Mouse (Mus musculus): ENCODE data around the gene Tpcn2.

Gene Tpcn2

GRCm38 (mm10) chr7:145242851-145243712, 40.7 kb downstream of the Tpcn2 start:
- peak; percentile 48 for DNase-seq (ENCODE audit: low spot score)

DNA sequence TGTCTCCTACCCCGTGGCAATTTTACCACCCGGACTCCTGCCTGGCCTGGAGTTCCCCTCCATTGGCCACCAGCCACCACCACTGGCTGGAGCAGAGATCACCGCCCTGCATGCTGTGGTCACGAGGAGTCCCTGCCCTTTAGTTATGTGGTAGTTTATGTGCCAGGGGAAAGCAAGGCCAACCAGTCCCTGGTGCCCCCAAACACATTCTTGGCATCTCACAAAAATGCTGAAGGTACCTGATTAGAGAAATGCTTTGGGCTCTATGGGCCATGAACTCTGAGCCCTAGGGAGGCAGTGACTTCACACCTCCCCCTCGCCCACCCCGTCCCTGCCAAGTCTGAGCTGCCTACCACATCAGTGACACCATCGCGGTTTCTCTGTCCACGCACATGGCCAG, 41.8 kb downstream of the Tpcn2 start:
- DNase-seq (ENCODE audit: low spot score): no peak

- DNase-seq (ENCODE audit: low spot score): no peak
These were observed 42.9 kb downstream of the Tpcn2 start for GRCm38 (mm10) chr7:145240929-145241328.

DNA sequence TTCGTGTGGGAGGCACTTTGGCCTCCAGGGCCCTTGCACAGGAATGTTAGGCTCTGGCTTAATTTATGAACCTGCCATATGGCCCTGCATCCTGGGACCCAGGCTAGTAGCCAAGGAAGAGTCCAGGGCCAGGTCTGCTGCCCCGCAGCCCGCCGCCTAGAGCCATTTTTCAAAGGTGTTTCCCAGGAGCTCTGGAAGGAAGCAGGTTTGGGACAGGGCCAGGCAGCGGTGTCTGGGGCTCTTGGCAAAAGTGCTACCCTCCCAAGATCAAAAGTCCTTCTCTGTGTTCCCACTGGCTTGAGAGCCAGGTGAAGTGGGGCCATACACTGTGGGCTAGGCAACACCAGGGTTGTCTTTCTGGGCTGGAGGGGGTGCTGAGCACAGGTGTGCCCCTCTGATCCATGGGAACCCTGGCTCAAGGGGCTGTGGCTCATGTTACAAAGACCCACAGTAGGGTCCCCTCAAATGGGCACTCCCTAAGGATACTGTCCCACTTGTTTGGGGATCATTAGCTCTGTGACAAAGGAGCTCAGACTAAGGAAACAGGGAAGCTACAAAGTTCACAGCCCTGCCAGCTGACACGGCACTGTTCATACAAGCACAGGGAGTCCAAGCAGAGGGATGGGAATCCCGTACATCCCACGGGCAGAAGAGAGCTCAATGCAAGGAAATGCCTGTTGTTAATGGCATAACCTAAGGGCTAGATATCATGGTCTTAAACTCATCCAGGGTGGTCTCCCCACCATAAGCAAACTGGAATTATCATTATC, 43.9 kb downstream of the Tpcn2 start:
- no peak for DNase-seq (ENCODE audit: low spot score)

DNA sequence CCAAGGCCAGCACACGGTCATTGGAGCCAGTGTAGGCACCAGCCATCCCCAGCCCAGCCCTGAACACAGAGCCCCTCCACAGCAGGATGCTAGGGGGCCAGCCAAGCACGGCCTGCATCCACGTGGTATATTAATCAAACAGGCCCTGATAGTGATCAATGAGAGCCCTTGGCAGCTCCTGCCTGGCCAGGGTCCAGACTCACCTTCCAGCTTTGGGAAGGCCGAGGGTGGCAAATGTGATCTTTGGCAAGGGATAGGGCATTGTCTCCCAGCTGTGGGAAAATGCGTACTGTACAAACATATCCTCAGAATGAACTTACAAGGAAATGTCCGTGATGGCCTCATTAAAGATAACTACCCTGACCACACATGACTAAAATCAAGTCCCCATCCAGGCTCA, 44.7 kb downstream of the Tpcn2 start:
- no peak for DNase-seq (ENCODE audit: low spot score)

- no peak for DNase-seq (ENCODE audit: low spot score)
These were observed 48.7 kb downstream of the Tpcn2 start for GRCm38 (mm10) chr7:145234841-145235790.

DNA sequence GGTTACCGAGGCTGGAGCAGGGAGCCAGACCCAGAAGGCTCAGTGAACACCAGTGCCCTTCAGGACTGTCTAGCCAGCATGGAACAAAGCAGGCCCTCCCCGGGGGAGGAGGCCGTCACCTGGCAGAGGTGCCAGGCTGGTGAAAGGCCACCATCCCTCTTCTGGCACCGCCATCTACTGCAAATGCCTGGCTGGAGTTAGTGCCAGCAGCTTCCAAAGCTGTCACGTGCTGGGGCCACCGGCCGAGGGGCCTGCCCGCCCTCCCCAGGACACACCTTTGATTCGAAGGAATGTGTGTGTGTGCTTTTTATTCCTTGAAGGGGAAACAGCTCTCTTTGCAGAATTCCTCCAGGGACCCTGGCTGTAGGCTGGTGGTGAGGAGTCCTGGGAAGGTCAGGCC, 52.2 kb downstream of the Tpcn2 start:
- DNase-seq (ENCODE audit: low spot score): no peak

DNA sequence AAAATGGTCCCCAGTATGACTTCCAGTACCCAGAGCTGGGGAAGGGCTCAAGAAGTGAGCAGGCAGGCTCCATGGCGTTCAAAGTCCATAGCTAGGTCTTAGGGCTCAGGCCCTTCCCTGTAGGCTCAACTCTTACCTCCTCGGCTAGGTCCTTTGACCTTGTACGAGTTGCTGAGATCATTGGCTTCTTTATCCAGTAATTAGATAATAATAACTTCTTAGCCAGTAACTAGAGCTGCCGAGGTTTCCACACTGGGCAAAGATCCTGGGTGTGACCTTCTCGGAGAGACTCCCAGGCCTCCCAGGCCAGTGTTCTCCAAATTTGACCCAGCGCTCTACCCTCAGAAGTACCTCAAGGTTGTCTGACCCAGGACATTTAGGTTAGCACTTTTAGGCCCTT, 57.2 kb downstream of the Tpcn2 start:
- no peak for DNase-seq (ENCODE audit: low spot score)

DNA sequence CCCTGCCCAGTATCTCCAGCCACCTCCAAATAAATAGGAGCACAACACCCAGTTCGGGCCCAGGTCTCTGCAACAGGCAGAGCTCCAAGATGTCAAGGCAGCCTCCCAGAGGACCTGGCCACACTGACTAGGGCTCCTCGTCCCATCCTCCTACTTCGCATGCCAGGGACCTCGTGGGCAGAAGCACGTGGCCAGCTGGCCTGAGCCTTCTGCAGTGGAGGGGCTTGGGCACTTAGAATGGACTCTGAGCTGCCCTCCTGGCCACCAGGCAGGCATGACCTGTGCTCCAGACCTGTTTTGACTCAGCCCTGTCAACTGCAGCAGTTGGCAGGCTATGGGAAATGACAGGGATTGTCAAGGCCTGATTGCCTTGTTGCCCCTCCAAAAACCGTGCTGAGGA, 58.2 kb downstream of the Tpcn2 start:
- DNase-seq (ENCODE audit: low spot score): no peak

DNA sequence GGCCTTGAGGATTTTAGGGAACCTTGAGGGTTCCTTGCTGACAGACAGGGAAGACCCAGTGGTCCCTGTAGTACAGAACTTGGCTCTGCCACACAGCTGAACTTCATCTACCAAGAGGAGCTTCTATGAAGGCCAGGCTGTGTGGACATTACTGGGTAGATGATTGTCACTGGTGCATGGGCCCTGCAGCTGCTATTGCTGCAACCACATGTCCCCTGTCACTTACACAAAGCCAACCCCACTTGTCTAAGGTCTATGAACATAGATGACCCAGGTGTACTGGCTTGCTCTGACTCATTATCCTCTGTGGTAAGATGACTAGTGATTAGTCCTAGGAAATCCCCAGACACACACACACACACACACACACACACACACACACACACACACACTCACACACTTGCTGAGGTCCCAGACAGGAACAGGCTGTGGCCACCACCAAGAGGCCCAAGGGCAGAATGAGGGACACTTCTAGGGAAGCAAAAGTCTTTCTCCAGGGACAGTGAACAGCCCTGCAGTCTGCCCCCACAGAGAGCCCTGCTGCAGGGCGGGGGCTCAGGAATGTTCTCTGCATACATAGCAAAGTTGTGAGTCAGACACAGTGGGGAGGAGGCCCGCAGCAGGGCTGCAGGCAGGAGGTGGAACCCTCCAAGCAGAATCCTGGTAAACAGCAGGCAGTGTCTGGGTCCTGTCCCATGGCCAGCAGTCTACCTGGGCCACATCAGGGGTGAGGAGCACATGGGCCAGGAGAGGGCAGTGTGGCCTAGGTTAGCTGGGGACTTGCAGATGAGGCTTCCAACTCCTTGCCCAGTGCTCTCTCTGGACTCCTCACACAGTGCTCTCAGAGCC, 61.7 kb downstream of the Tpcn2 start:
- peak; percentile 44 for DNase-seq (ENCODE audit: low spot score)

GRCm38 (mm10) chr7:145221346-145221745, 62.5 kb downstream of the Tpcn2 start:
- no peak for DNase-seq (ENCODE audit: low spot score)

GRCm38 (mm10) chr7:145219420-145219831, 64.4 kb downstream of the Tpcn2 start:
- no peak for DNase-seq (ENCODE audit: low spot score)

DNA sequence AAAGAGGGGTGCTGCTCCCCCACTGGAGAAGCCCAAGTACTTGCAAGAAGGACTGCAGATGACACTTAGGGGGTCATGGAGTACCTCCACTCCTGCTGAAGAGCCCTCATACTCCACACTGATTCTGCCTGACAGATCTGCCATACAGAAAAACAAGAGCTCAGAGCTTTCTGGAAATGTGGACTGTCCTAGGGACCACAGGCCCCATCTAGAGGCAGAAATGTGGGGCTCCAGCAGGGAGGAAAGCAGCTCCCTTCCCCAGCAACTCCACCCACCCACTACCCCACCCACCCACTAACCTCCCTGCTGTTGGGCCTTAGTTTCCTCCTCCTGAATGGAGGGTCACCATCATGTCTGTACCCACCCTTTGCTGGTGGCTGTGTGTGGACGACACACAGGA, 67.2 kb downstream of the Tpcn2 start:
- DNase-seq (ENCODE audit: low spot score): no peak

- DNase-seq (ENCODE audit: low spot score): no peak
These were observed 68.3 kb downstream of the Tpcn2 start for GRCm38 (mm10) chr7:145215476-145215875.

DNA sequence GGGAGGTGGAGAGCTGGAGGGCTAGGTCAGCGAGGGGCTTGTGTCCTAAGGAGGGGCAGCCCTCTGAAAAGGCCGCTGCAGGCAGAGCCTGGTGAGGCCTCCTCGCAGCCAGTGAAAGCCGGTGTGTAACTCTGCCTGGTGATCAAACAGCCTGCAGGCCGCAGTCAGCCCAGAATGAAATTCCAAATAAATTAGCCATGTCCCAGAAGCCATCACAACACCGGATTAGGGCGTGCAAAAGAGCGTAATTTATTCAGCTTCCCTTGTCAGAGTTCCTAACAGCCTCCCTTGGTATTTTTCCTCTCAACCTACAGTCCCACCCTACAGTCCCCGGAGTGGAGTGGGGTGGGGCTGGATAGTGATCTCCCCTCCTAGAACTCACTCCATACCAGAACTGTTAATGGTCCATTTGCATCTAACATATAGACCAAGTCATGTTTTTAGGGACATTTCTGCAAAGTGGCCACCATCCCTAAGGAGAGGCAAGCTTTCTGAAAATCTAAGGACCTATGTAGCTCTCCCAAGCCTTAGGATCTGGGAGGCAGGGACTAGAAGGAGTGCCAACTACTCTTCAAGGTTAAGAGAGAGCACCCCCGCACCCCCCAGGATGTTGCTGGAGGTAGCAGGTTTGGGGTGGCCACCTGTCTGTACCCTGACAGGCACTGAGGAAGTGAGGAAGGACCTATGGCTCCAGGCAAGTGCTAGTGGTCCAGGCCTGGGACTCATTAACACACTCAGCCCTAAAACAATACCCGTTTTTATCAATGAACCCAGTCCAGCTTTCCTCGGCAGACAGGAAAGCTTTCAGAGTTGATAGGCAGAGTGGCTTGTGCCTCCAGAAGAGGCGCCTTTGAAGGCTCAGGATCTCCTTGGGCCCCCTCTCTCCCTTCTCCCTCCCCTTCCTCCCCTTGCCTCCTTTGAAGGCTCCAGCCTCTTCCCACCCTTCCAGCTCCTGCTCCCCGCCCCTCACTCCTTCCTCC, 71.8 kb downstream of the Tpcn2 start:
- no peak for DNase-seq (ENCODE audit: low spot score)

DNA sequence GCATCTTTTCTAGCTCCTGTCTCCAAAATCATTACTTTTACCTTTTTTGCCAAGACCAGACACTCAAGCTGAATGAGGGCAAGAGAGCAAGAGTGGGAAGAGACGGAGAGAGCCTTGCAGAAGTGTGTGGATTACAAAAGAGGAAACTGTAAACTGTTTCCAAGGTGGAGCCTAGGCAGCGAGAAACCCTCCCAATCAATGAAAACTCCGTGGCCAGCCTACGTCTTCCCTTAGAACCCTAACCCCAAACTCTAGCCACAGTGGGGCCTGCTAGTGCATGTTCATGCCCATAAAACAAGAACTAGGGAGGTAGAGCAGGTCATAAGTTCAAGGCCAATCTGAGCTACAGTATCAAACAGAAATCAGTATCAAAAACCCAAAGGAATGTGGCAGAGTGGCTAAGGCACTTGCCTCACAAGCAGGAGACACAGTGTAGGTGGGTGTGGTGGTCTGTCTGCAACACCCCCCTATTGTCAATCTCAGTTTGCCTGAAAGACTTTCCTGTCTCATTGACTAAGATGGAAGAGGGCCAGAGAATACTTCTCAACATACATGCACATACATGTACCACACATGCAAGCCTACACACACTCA, 73.2 kb downstream of the Tpcn2 start:
- no peak for DNase-seq (ENCODE audit: low spot score)

DNA sequence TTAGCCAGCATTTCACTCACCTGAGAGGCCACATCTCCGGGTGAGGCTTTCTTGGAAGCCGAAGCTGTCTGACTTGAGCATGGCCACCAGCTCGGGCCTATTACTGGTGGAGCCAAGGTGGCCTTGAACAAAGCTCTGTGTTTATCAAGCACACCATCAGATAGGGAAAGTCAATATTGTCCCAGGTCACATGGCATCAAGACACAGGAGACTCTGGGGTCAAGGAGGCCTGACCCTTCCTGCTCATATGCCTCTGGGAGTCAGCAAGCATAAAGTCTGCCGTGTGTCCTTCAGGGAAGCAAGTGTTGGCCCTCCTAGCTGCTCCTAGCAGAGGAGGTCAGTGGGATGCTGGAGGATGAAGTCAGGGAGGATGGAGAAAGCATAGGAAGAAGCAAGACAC, 75.8 kb downstream of the Tpcn2 start, which contains the start of gene 1810010D01Rik:
Gene 1810010D01Rik, minus strand, starts transcription at position 114 of the 400 bp plus-strand sequence.
- no peak for DNase-seq (ENCODE audit: low spot score)

DNA sequence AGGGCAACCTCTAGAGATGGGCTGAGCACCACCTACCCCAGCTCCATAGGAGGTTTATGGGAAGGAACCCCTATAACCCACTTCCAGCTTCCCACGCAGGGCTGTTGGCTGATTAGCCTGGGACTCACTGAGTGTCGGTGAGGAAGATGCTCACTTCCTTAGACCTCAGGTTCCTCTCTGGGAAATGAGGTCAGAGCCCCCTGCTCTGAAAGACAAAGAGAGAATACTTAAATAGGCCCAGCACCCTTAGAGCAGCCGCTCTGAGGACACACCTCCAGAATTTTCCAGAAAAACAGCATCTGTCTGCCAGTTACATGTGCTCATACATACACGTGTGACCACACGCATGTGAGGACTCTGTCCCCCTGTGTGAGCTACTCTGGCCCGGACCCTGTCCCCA, 77.0 kb downstream of the Tpcn2 start:
- no peak for DNase-seq (ENCODE audit: low spot score)

- DNase-seq (ENCODE audit: low spot score): peak; percentile 82
These were observed 77.7 kb downstream of the Tpcn2 start for GRCm38 (mm10) chr7:145206056-145206610.

Measured in testis, postnatal 14 days (tissue).